Mouse (Mus musculus): ENCODE results near the gene Proser2.

Proser2 gene

GRCm38 (mm10) chr2:6129555-6130355 lies at the start of gene Proser2:
Gene Proser2 (minus strand): TSS chr2:6130211.
- no peak for DNase-seq (ENCODE audit: low spot score)

DNA sequence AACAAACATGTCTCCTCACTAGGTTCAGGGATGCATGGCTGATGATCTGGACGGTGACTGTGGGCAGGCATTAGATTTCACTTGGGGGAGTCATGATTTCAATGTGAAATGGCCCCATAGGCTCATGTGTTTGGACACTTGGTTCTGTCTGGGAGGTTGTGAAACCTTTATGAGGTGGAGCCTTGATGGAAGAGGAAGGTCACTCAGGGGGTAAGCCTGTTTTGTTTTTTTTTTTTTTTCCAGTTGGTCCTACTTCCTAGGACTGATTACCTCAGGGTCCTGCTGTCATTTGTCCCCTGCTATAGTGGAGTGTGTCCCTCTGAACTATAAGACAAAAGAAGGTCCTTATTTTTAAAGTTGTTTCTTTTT lies 49.7 kb upstream of the Proser2 start:
- DNase-seq (ENCODE audit: low spot score): no peak

GRCm38 (mm10) chr2:6178901-6179748 lies 49.1 kb upstream of the Proser2 start:
- no peak for DNase-seq (ENCODE audit: low spot score)

- DNase-seq (ENCODE audit: low spot score): no peak
Measured at GRCm38 (mm10) chr2:6173013-6173412, 43.0 kb upstream of the Proser2 start.

GRCm38 (mm10) chr2:6168560-6168959 lies 38.5 kb upstream of the Proser2 start:
- no peak for DNase-seq (ENCODE audit: low spot score)

DNA sequence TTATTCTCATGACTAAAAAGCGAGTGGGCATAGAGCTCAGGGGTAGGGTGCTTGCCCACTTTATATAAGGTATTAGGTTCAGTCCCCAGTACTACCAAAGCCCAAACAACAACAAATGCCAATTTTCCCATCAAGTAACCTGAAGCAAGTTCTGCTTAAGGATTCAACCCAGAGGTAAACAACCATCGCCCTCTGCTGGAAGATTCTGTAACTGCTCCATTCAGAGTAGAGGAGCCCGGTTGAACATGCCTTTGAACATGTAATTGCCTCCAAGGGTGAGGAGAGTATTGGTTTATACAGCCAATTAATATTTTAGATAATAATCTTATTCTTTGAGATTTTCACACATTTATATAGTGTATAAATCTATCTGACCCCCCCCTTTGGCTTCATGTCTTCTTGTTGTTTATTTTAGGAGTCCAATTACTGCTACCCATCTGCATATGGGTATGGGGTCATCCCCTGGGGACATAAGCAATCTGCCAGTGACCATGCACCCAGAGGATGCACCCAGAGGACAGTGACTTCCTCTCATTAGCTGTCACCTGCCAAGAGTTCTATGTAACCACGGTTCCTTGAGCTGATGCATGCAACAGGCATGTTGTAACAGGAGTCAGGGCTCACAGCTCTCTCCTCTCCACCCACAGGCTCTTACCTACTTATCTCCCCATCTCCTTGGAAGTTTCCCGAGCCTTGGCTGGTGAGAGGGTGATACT lies 38.0 kb upstream of the Proser2 start:
- peak; percentile 47 for DNase-seq (ENCODE audit: low spot score)

DNA sequence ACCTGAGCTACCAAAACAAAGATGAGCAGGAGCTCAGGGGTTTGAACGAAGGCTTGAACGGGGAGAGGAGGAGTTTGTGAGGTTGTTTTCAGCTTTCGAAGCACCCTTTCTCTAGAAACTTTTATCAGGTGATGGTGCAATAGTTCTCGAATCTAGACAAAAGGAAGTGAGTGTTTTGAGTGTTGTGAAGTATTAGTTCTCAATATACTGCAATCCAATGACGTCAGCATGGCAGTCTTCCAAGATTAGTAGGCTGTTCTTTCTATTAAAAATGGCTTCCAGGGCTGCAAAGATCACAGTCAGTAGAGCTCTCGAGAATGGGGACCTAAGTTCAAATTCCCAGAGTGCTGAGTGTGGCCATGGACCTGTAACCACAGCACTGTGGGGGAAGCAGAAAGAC lies 35.8 kb upstream of the Proser2 start:
- DNase-seq (ENCODE audit: low spot score): no peak

DNA sequence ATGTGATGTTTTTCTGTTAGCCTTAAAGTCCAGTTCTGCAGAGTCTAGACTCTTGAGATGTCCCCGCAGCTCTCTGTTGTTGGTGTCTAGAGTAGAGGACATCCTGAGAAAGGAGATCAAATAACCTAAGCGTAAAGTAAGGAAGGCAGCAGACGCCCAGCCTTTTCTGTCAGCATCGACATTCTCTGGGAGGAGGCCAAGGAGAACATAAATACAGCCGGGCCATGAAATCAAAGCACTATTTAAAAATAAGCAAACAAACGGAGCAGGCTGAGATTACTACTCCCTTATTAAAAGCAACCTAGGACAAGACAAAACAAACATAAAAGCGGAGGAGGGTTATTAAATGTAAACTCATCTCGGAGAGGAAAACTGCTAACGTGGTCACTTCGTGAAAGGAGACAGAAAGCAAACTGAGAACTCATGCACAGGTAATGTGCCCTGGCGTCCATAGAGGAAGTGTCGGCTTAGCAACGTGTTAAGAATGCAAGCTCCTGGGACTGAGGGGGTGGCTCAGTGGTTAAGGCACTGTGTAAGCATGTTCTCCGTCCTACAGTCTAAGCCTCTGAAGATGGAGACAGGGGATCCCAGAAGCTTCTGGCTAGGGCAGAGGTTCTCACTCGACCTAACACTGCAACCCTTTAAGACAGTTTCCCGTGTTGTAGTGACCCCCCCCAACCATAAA lies 34.7 kb upstream of the Proser2 start:
- DNase-seq (ENCODE audit: low spot score): no peak

- DNase-seq (ENCODE audit: low spot score): no peak
Measured at GRCm38 (mm10) chr2:6162366-6163040, 32.5 kb upstream of the Proser2 start.

- DNase-seq (ENCODE audit: low spot score): no peak
Measured at GRCm38 (mm10) chr2:6159735-6160134, 29.7 kb upstream of the Proser2 start.

DNA sequence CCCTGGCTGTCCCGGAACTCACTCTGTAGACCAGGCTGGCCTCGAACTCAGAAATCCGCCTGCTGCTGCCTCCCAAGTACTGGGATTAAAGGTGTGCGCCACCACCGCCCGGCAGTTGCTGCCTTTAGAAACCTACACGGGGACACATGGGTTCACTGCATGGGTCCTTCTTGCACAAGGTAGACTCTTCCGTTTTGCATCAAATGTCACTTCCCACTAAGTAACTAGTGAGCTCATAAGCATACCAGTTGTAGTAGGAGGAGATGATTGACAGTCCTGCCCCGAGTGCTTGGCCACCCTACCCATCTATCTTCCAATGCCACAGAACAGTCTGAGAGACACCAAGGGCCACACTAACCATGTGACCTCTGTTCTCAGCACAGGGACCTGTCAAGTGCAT lies 29.2 kb upstream of the Proser2 start:
- no peak for DNase-seq (ENCODE audit: low spot score)

DNA sequence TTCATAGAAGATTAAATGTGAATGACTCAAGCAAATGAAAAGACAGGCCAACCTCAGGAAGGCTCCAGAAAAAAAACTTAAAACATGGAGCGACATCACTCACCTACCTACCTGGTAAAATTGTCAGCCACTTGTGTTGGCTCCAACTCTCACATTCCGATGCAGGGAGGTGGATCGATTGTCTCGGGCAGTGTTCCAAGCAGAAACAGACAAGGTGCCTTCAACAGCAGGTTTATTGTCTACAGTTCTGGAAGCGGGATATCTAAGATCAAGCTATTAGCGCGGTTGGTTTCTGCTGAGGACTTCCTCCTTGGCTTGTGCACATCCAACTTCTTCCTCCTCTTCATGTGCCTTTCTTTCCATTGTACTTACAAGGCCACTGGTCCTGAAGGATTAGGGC lies 27.6 kb upstream of the Proser2 start:
- no peak for DNase-seq (ENCODE audit: low spot score)

DNA sequence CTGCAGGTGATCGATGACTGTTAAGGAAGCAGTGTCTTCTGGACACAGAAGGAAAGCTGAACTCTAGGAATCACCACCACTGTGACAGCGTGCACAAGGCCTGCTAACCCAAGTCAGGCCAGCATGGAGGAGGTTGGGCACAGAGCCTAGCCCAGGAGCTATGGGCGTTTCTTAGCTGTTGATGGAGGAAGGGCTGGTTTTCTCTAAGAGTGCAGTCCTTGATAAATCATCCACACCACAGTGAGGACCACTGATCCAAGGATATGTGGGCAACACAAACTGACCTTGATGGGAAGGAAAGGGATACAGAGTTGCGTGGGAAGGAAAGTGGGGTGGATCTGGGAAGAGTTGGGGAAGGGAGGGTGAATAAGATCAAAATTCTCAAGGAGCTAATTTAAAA lies 27.2 kb upstream of the Proser2 start:
- DNase-seq (ENCODE audit: low spot score): no peak

GRCm38 (mm10) chr2:6149801-6150200 lies 19.8 kb upstream of the Proser2 start:
- DNase-seq (ENCODE audit: low spot score): no peak

- DNase-seq (ENCODE audit: low spot score): no peak
Measured at GRCm38 (mm10) chr2:6146901-6147300, 16.9 kb upstream of the Proser2 start.

- no peak for DNase-seq (ENCODE audit: low spot score)
Measured at GRCm38 (mm10) chr2:6146257-6146656, 16.2 kb upstream of the Proser2 start.

DNA sequence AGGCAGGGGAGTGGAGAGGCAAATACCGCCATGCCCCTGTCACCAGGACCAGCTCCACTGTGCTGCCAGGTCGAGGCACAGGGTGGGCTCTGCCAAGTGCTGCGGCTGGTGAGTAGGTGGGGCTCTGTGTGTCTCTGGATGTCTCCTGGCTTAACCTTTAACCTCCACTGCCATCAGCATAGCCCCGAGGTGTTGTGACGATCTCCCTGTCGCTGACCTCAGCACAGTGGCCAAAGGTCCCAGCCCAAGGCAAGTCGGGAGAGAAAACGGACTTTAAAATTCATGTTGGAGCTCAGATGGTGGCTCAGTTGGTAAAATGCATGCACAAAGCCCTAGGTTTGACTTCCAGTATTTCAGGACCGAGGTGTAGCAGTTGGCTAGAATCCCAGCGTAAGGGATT lies 15.6 kb upstream of the Proser2 start:
- no peak for DNase-seq (ENCODE audit: low spot score)

DNA sequence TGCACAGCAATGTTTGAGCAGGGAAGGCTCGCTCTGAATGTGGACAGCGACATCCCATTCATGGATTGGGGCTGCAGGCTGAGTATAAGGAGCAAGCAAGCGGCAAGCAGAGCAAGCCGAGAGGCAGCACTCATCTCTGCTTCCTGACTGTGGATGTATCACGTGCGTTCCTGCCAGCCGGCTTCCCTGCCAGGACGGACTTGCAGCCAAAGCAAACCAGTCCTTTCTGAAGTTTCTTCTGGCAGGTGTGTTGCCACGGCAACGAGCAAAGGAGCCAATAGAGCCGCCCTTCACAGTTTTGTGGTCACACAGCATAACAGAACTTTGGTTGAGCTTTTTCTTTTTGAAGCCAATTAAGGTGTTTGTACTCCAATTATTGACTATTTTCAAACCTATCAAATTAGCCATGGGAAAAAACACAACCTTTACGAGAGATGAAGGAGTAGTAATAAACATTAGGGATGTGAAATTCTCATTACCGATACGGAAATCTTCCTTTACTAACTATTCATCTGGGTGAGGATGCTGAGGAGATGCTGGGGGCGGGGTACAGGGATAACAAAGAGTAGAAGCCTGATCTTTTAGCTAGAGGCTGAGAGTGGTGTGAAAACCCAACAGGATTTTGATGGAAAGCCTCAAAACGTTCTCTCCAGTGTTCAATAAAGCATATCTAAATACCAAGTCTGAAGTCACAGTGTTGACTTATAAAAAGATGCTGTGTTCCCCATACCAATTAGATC lies 13.1 kb upstream of the Proser2 start:
- no peak for DNase-seq (ENCODE audit: low spot score)

DNA sequence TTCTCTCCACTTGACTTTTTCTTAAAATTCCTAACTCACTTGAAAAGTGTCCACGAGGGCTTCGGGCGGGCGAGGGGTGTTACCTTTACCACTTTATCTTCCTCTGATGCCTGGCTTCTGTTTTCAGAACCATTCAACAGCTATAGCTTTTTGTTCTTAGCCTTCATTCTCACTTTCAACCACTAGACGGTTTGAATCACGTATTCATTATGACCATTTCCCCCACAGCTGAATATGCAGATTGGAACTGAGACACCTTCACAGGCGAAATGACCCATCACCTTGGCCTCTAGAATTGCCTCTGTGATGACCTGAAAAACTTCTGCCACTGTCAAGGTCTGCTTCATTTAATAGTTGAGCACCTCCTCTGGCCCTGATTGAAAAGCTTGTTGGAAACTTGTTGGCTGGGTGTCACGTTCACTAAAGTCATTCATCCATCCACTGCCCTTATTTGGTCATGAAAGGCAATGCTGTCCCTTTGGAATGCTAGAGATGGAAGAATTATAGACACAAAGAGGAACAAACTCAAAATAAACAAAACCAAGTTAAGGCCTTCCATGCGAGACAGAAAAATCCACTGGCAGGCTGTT lies 10.7 kb upstream of the Proser2 start:
- no peak for DNase-seq (ENCODE audit: low spot score)

DNA sequence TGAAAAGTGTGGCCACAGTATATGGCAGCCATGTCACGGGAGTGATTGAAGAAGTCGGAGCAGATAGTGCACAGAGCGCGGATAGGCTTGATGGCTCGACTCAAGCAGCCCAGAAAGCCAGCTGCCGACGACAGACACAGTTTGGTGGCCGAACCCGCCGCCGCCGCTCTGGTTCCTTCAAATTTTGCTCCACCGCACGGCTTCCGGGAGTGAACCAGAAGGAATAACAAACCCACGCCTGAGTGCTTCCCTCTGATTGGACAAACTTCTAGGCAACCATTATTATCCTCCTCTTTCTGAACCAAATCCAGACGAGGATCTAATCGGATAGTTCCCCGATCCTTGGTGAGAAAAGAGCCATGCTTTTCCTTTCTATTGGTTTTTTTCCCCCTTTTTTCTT lies 3.9 kb upstream of the Proser2 start:
- no peak for DNase-seq (ENCODE audit: low spot score)

Measured in left cerebral cortex, adult 11 months (tissue).